Mouse (Mus musculus): ENCODE results near the gene Mael.

Mael gene

GRCm38 (mm10) chr1:166238315-166238969 lies at the start of gene Mael:
Mael (minus strand) TSS chr1:166238747.
- DNase-seq = no peak

GRCm38 (mm10) chr1:166286231-166286630 lies 47.7 kb upstream of the Mael start:
- no peak for DNase-seq

GRCm38 (mm10) chr1:166284390-166284789 lies 45.8 kb upstream of the Mael start:
- no peak for DNase-seq

GRCm38 (mm10) chr1:166283451-166283850 lies 44.9 kb upstream of the Mael start:
- no peak for DNase-seq

- DNase-seq = no peak
These were observed 44.2 kb upstream of the Mael start for GRCm38 (mm10) chr1:166282597-166283210.

GRCm38 (mm10) chr1:166281836-166282235 lies 43.3 kb upstream of the Mael start:
- DNase-seq = no peak

GRCm38 (mm10) chr1:166281287-166281686 lies 42.7 kb upstream of the Mael start:
- no peak for DNase-seq

GRCm38 (mm10) chr1:166280566-166280965 lies 42.0 kb upstream of the Mael start:
- DNase-seq = no peak

GRCm38 (mm10) chr1:166279580-166280206 lies 41.1 kb upstream of the Mael start:
- DNase-seq = no peak

- DNase-seq = no peak
These were observed 40.2 kb upstream of the Mael start for GRCm38 (mm10) chr1:166278786-166279185.

GRCm38 (mm10) chr1:166268218-166268617 lies 29.7 kb upstream of the Mael start:
- DNase-seq = no peak

- DNase-seq = peak; percentile 16
These were observed 28.4 kb upstream of the Mael start for GRCm38 (mm10) chr1:166266918-166267317.

GRCm38 (mm10) chr1:166266001-166266705 lies 27.6 kb upstream of the Mael start:
- no peak for DNase-seq

GRCm38 (mm10) chr1:166259526-166259925 lies 21.0 kb upstream of the Mael start:
- no peak for DNase-seq

GRCm38 (mm10) chr1:166256898-166257297 lies 18.4 kb upstream of the Mael start:
- DNase-seq = no peak

- no peak for DNase-seq
These were observed 17.8 kb upstream of the Mael start for GRCm38 (mm10) chr1:166256302-166256701.

- DNase-seq = no peak
These were observed 17.1 kb upstream of the Mael start for GRCm38 (mm10) chr1:166255651-166256050.

GRCm38 (mm10) chr1:166255091-166255490 lies 16.5 kb upstream of the Mael start:
- no peak for DNase-seq

- DNase-seq = peak; percentile 24
These were observed 15.6 kb upstream of the Mael start, which contains the start of gene Ildr2 for GRCm38 (mm10) chr1:166253898-166254894. Ildr2 (plus strand) TSS chr1:166254139.

GRCm38 (mm10) chr1:166244285-166244684 lies 5.7 kb upstream of the Mael start:
- DNase-seq = no peak

GRCm38 (mm10) chr1:166214181-166214580 lies 24.4 kb downstream of the Mael start:
- no peak for DNase-seq

GRCm38 (mm10) chr1:166209371-166209770 lies 29.2 kb downstream of the Mael start:
- no peak for DNase-seq
